In genomic region chr1:36920154-36920716, GRCm38 (mm10) we compare ENCODE assay signal across 8 mouse cellular contexts. TPM values are rescaled to one million over a fixed set of nuclear protein-coding genes. Genes with fewer than 3 reads are reported as not detected.
DNase-seq lines count a peak whose midpoint lies in the region; ATAC-seq and TF ChIP-seq lines count a peak whose summit lies in the region.

No protein-coding gene starts in this region.

- peak; percentile 73 for ATAC-seq in kidney, embryonic 15.5 days (replicated peaks; ENCODE audit: low FRiP score)
- ATAC-seq in lung, embryonic 16.5 days (ENCODE audit: low read depth) = peak; percentile 86
- peak; percentile 92 for ATAC-seq in stomach, postnatal 0 days (ENCODE audit: low FRiP score, low TSS enrichment)

- no peaks in the 10 kb centered on the region for H3K27me3 ChIP-seq in cerebellum, adult 2 months (ENCODE audit: control insufficient read depth, insufficient read depth, low read length)
- H3K27me3 ChIP-seq in heart, embryonic 10.5 days (ENCODE audit: insufficient read depth, poor library complexity, severe bottlenecking) = no peaks in the 10 kb centered on the region
- no peaks in the 10 kb centered on the region for H3K27me3 ChIP-seq in kidney, embryonic 15.5 days
- no peaks in the 10 kb centered on the region for H3K27me3 ChIP-seq in lung, embryonic 16.5 days (ENCODE audit: control insufficient read depth, insufficient read depth, low read depth, low read length)
- H3K27me3 ChIP-seq in stomach, postnatal 0 days (ENCODE audit: control insufficient read depth, insufficient read depth, low read length) = no peaks in the 10 kb centered on the region

- 22% methylated on average over 3 of the region's 3 CpGs for WGBS in cerebellum, adult 2 months
- WGBS in heart, embryonic 10.5 days = 6% methylated on average over 3 of the region's 3 CpGs
- 17% methylated on average over 3 of the region's 3 CpGs for WGBS in kidney, embryonic 15.5 days
- WGBS in lung, embryonic 16.5 days = 5% methylated on average over 3 of the region's 3 CpGs
- WGBS in stomach, postnatal 0 days = 19% methylated on average over 3 of the region's 3 CpGs

- peak; percentile 42 for DNase-seq in embryo, embryonic 10 days (ENCODE audit: low spot score)
- no peak for DNase-seq in embryo, embryonic 11 days
- DNase-seq in 416B (ENCODE audit: low read depth) = peak; percentile 90
- peak; percentile 49 to 60 for DNase-seq in cerebellum, adult 2 months
- peak; percentile 92 for DNase-seq in heart, embryonic 10.5 days (ENCODE audit: low spot score)
- DNase-seq in stomach, postnatal 0 days (ENCODE audit: low spot score) = peak; percentile 82

- peak overlapping the region; percentile 71; the same call in 1 of the 2 replicates for H3K27ac ChIP-seq in cerebellum, adult 2 months (ENCODE audit: insufficient read depth, low read length)
- H3K27ac ChIP-seq in heart, embryonic 10.5 days = peak overlapping the region; percentile 63
- H3K27ac ChIP-seq in kidney, embryonic 15.5 days = peak overlapping the region; percentile 75
- peak overlapping the region; percentile 81 for H3K27ac ChIP-seq in lung, embryonic 16.5 days (ENCODE audit: low read length)
- peak overlapping the region; percentile 77 for H3K27ac ChIP-seq in stomach, postnatal 0 days (replicated peaks)

- TF ChIP-seq EP300 in stomach, postnatal 0 days (optimal IDR thresholded peaks at IDR 0.05) = no peak

- H3K4me2 ChIP-seq in kidney, embryonic 15.5 days = no peak overlapping the region
- no peak overlapping the region; the same call in 1 of the 2 replicates for H3K4me2 ChIP-seq in lung, embryonic 16.5 days (ENCODE audit: low read depth, low read length)
- H3K4me2 ChIP-seq in stomach, postnatal 0 days (replicated peaks; ENCODE audit: low read depth) = no peak overlapping the region

- TF ChIP-seq CTCF in cerebellum, adult 2 months (IDR thresholded peaks at IDR 0.05; ENCODE audit: borderline replicate concordance, insufficient read depth, low read depth, low read length) = no peak
- no peak for TF ChIP-seq CTCF in stomach, postnatal 0 days (IDR thresholded peaks at IDR 0.05; ENCODE audit: low read depth)

- no peaks in the 10 kb centered on the region for H3K9me3 ChIP-seq in heart, embryonic 10.5 days
- no peaks in the 10 kb centered on the region for H3K9me3 ChIP-seq in kidney, embryonic 15.5 days (replicated peaks)
- no peaks in the 10 kb centered on the region for H3K9me3 ChIP-seq in lung, embryonic 16.5 days (ENCODE audit: control insufficient read depth, low read length)
- no peaks in the 10 kb centered on the region for H3K9me3 ChIP-seq in stomach, postnatal 0 days (ENCODE audit: control insufficient read depth, low read length)

- H3K9ac ChIP-seq in kidney, embryonic 15.5 days = no peak overlapping the region
- 0 out of 2 replicates have a peak overlapping the region, but pooled peaks have one; percentile 17 for H3K9ac ChIP-seq in lung, embryonic 16.5 days (ENCODE audit: low read length)
- H3K9ac ChIP-seq in stomach, postnatal 0 days (ENCODE audit: low read length) = no peak overlapping the region

- H3K4me1 ChIP-seq in cerebellum, adult 2 months (ENCODE audit: control insufficient read depth, insufficient read depth, low read length) = peaks cover 24% of the 10 kb centered on the region
- peaks cover 71% of the 10 kb centered on the region for H3K4me1 ChIP-seq in heart, embryonic 10.5 days
- H3K4me1 ChIP-seq in kidney, embryonic 15.5 days = peaks cover 58% of the 10 kb centered on the region
- peaks cover 29% of the 10 kb centered on the region for H3K4me1 ChIP-seq in lung, embryonic 16.5 days (replicated peaks; ENCODE audit: control insufficient read depth, insufficient read depth, low read length)
- peaks cover 11% of the 10 kb centered on the region for H3K4me1 ChIP-seq in stomach, postnatal 0 days (replicated peaks; ENCODE audit: control insufficient read depth, insufficient read depth)

- no peak overlapping the region for H3K4me3 ChIP-seq in cerebellum, adult 2 months (replicated peaks; ENCODE audit: insufficient read depth, low read depth, low read length)
- no peak overlapping the region; the same call in 1 of the 2 replicates for H3K4me3 ChIP-seq in heart, embryonic 10.5 days
- H3K4me3 ChIP-seq in kidney, embryonic 15.5 days (replicated peaks) = no peak overlapping the region
- H3K4me3 ChIP-seq in lung, embryonic 16.5 days (ENCODE audit: low read length) = no peak overlapping the region
- no peak overlapping the region for H3K4me3 ChIP-seq in stomach, postnatal 0 days (ENCODE audit: low read depth, low read length)

- no peak for TF ChIP-seq POLR2A in cerebellum, adult 2 months (IDR thresholded peaks at IDR 0.05; ENCODE audit: borderline replicate concordance, insufficient read depth, low read length)

- no peaks in the 10 kb centered on the region for H3K36me3 ChIP-seq in heart, embryonic 10.5 days
- H3K36me3 ChIP-seq in kidney, embryonic 15.5 days = no peaks in the 10 kb centered on the region
- no peaks in the 10 kb centered on the region for H3K36me3 ChIP-seq in lung, embryonic 16.5 days (ENCODE audit: control insufficient read depth, insufficient read depth, low read length)
- H3K36me3 ChIP-seq in stomach, postnatal 0 days (ENCODE audit: control insufficient read depth, insufficient read depth, low read length) = no peaks in the 10 kb centered on the region

RNA-seq across cellular contexts. Expression of gene Tmem131, which starts 23.2 kb away (rescaled TPM):
- 31.4 and 32.2 TPM in 2 replicates for polyA plus RNA-seq in cerebellum, adult 2 months (2012; rRNA removed)
- polyA plus RNA-seq in heart, embryonic 10.5 days (2016; fragmentation: Nextera tagmentation; extraction: Ambion mirVana) = 9.2 and 12.1 TPM in 2 replicates
- polyA plus RNA-seq in kidney, embryonic 15.5 days (2015; fragmentation: Nextera tagmentation; extraction: Ambion mirVana) = 12.3 TPM in 2 replicates
- 11.0 and 11.1 TPM in 2 replicates for polyA plus RNA-seq in lung, embryonic 16.5 days (2015; fragmentation: Nextera tagmentation; extraction: Ambion mirVana)
- polyA plus RNA-seq in stomach, postnatal 0 days (2015; fragmentation: Nextera tagmentation; extraction: Ambion mirVana) = 6.1 and 6.8 TPM in 2 replicates
